Mouse (Mus musculus) bone marrow macrophage, adult 2 months (primary cell): ENCODE results near the gene Slc9a4. TPM values are rescaled to one million over a fixed set of nuclear protein-coding genes. Genes with fewer than 3 reads are reported as not detected.
A peak's percentile ranks its signal among the peaks of the same experiment; 100 is the strongest.

ENCODE experiments used
- H3K27ac ChIP-seq: 2 replicates; pipeline ENCODE4 v1.5.1; 2012; ENCODE audit warnings: low read depth, low read length; ENCODE audit not compliant: insufficient read depth
- H3K4me1 ChIP-seq: 2 replicates; pipeline ENCODE4 v1.6.1; 2012; ENCODE audit warnings: low read length; ENCODE audit not compliant: control insufficient read depth, insufficient read depth
- H3K4me3 ChIP-seq: 2 replicates; pipeline ENCODE4 v1.5.1; 2012; ENCODE audit warnings: mild to moderate bottlenecking, low read length, moderate library complexity; ENCODE audit not compliant: insufficient read depth
- CTCF ChIP-seq: IDR thresholded peaks from 2 replicates; pipeline ENCODE4 v1.5.1; 2012; ENCODE audit warnings: low read depth, mild to moderate bottlenecking, low read length, moderate library complexity
- POLR2A ChIP-seq: IDR thresholded peaks from 2 replicates; pipeline ENCODE4 v1.6.1; 2012; ENCODE audit warnings: mild to moderate bottlenecking, low read depth, low read length, borderline replicate concordance
- polyA plus RNA-seq: library from polyadenylated mRNA; stranded (reverse); fragments of >200 nt; gene quantifications from 2 replicates; pipeline ENCODE4 v1.2.4, GENCODE M21; 2012; ENCODE audit not compliant: missing spikeins, insufficient read depth, insufficient read length

Gene Slc9a4
- polyA plus RNA-seq, 1 experiment: 0.83 TPM

DNA sequence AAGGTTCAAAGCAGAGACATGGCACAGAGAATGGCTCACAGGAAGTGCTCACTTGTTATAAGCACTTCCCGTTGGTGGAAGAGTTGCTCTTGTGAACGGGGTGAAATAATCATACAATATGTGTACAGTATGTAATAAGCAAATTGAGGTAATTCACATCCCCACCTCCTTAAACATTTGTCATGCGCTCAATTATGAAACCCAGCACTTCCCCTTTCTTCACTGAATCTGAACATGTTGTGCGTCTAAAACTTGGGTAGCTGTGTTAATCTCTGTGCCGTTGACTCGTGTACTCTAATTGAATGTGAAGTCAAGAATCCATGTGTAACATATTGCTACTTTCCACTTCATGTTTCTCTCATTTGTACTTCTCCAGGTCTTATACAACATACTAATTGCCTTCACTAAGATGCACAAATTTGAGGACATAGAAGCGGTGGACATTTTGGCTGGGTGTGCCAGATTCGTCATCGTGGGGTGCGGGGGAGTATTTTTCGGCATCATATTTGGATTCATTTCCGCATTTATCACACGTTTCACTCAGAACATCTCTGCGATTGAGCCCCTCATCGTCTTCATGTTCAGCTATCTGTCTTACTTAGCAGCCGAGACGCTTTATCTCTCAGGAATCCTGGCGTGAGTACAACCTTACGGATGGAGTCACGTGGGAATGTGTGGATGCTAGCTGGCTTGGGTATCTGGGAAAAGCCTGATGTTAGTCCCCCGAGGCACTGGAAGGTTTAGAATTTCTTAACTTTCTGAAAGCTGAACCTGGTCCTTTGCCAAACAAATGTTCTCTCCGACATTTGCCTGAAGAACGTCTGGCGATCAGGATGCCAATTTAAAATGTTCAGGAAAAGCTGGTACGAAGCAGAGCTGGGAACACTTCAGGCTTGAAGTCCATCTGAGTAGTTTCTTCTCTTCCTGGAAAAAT, 20.8 kb downstream of the Slc9a4 start:
- H3K4me1 ChIP-seq: peaks cover 14% of the 10 kb centered on the region
- no peak for TF ChIP-seq CTCF
- no peak for TF ChIP-seq POLR2A
- peak overlapping the region; percentile 51 for H3K27ac ChIP-seq

DNA sequence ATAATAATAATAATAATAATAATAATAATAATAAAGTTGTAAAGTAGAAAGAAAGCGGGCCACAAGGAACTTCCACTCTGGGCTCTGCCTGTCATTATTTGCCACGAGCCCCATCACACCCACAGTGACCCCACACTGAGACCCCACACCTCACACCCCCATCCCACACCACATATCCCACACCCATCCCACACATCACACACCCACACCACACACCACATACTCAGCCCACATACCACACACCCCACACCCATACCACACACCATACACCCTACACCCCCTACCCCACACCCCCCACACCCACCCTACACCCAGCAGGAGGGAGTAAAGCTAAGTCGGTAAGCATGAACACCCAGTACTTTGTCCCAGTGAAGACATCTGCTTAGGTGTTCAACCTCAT, 21.6 kb downstream of the Slc9a4 start:
- TF ChIP-seq POLR2A (no peak), CTCF (no peak)
- no peak overlapping the region for H3K27ac ChIP-seq
- peaks cover 14% of the 10 kb centered on the region for H3K4me1 ChIP-seq
- peak overlapping the region; percentile 25; the same call in 1 of the 2 replicates for H3K4me3 ChIP-seq

More for the DNA sequence above, 20.8 kb downstream of the Slc9a4 start:
- H3K4me3 ChIP-seq: peak overlapping the region; percentile 41

DNA sequence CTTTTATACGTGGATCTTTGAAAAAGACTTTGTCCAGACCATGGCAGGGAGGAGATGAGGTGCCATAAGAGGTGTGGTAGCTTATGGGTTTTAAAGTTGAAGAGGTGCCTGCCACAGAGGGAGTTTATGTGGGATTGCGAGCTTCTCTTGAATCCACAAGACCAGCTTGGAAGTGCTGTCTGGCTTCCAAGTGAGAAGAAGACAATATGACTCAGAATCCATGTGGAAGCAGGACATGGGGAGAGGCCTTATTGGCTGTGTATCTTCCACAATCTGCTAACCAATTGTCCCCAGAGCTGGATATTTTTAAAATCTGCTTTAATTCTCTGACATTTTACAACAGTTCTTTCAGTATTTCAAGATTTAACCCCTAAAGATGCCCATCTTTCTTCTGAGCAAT, 33.3 kb downstream of the Slc9a4 start:
- TF ChIP-seq CTCF (no peak), POLR2A (no peak)
- no peak overlapping the region for H3K27ac ChIP-seq
- H3K4me3 ChIP-seq: no peak overlapping the region
- no peaks in the 10 kb centered on the region for H3K4me1 ChIP-seq

DNA sequence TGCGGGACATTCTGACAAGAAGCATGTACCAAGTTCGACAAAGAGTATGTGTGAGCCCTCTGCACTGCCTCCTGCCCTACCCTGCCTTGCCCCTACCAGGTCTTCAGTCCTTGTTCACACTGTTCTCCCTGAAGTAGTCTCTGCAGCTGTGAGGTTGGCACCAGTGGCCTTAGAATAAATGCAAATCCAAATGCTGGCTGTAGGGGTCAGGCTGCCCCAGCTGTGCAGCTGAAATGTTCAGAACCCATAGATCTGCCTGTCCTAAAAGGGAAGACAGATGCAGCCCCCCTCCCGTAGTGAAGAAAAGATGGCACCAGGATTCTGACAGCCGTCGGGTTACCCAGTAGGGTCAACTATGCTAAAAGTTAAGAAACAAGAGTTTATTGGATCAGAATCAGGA, 39.2 kb downstream of the Slc9a4 start:
- no peak overlapping the region for H3K27ac ChIP-seq
- H3K4me3 ChIP-seq: no peak overlapping the region
- TF ChIP-seq CTCF: no peak
- no peak for TF ChIP-seq POLR2A
- no peaks in the 10 kb centered on the region for H3K4me1 ChIP-seq

DNA sequence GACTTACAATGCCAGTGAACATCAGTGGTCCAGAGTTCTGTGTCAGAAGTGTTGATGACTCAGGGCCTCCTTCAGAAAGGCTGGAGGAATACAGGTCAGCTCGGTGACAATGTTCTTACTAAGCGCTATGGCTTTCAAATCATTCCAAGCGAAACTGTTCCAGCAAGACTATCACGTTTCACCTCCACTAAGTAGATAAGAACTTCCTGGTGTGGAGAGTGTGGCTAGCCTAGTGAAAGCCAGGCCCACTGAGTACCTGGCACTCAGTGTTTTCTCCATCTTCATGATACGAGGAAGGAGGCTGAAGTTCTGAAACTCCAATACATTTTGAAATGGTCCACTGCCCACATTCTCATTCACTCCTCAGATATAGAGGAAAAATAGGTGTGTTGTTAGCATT, 40.0 kb downstream of the Slc9a4 start:
- H3K4me1 ChIP-seq: no peaks in the 10 kb centered on the region
- TF ChIP-seq CTCF (no peak), POLR2A (no peak)
- no peak overlapping the region for H3K4me3 ChIP-seq
- H3K27ac ChIP-seq: no peak overlapping the region

DNA sequence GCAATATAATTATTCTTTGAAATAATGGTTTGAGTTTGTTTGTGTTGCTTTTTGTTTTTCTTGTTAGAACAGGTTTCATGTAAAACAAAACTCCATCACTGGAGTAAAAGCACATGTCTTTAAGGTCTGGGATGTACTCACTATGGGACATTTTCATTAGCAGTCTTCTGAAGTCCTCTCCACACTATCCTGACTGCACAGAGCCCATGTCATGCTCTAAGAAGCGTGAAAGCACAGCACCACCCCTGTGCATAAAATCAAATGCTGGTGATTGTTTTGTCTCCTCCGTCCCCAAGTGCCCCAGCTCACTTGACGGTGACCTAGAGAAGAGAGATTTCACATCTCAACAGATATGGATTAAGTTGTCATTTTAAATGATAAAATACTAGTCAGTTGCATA, 45.1 kb downstream of the Slc9a4 start:
- H3K4me1 ChIP-seq: no peaks in the 10 kb centered on the region
- TF ChIP-seq CTCF: no peak
- no peak for TF ChIP-seq POLR2A
- no peak overlapping the region for H3K27ac ChIP-seq
- no peak overlapping the region for H3K4me3 ChIP-seq

DNA sequence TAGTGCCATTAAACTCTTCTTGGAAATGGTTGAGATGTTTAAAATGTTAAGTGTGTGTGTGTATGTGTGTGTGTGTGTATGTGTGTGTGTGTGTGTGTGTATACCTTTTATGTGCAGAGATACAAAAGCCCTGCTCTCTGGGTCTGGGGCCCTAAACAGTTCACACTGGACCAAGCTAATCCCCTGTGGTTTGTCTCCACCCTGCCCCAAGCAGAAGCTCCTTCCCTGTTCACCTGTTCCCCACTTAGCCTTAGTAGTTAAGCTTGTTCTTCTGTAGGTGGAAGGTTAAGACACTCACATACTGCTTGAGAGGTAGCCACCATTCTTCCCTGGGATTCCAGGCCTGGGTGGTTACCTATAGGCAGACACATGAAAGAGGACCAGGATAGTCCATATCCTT, 47.1 kb downstream of the Slc9a4 start:
- Histone ChIP-seq H3K27ac (no peak overlapping the region), H3K4me1 (no peaks in the 10 kb centered on the region), H3K4me3 (no peak overlapping the region)
- TF ChIP-seq CTCF (no peak), POLR2A (no peak)

DNA sequence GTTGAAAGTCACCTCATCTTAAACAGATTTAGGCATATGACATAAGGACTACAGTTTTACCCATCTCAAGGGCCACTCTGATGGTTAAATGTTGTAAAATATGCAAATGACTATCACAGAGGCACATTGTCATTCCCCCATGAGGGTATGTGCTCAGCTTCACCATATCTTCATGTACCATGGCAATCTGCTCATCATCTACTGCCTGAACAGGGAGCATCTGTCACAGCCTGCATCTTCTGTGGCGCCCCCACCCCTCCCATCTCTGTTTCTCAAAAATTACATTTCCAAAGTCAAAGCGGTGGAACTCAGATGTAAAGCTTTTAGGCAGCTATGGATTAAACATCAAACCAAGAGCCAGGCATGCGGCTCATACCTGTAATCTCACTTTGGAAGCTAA, 48.6 kb downstream of the Slc9a4 start:
- no peak for TF ChIP-seq POLR2A
- TF ChIP-seq CTCF: no peak
- Histone ChIP-seq H3K4me3 (no peak overlapping the region), H3K27ac (no peak overlapping the region)

DNA sequence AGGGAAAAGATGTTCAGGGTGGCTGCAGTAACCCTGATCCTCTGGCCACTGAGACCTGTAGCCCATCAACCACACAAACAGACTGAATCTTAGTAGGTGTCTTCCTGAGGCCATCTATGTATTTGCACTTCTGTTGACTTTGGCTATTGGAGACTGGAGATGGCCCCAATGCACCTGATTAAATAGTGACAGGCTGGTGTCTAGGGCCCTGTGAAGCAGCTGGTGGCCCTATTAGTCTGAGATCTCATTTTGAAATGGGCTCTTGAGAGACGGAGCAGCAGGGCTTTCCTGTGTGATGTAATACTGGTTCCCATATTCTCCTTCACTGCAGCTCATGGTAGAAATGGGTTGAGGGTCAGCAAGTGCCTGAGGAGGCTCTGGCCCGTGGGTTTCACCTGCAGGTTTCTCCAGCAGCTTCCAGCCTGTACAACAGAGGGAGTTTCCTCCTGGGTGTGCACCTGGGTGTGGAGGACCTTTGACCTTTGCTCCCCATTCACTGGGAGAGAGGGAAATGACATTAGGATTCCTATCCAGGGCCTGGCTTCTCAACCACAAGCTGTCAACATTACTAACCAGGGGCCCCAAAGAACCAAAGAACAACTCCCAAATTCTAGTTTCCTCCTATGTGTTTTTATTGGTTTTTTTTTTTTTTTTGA, 52.7 kb downstream of the Slc9a4 start:
- Histone ChIP-seq H3K4me1 (no peaks in the 10 kb centered on the region), H3K4me3 (no peak overlapping the region), H3K27ac (no peak overlapping the region)
- TF ChIP-seq POLR2A (no peak), CTCF (no peak)

More for the DNA sequence above, 48.6 kb downstream of the Slc9a4 start:
- H3K4me1 ChIP-seq: no peaks in the 10 kb centered on the region

DNA sequence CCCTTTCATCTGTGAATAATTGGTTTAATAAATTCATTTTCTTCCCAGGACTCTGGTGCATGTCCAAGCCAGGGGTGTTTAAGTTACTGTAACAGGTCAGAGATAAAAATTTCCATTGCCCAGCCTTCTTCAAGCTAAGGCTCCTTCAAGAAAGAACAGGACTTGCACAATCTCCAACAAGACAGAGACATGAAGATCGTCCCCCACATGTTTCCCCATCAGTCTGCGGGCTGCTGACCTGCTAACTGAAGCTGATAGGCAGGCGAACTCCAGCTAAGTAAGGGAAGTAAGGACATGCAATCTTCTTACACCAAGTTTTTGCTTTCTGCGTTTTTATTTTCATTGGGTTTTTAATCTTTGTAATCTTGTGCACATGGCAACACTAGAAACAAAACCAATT, 54.7 kb downstream of the Slc9a4 start:
- no peak overlapping the region for H3K4me3 ChIP-seq
- no peaks in the 10 kb centered on the region for H3K4me1 ChIP-seq
- TF ChIP-seq CTCF: no peak
- TF ChIP-seq POLR2A: no peak
- no peak overlapping the region for H3K27ac ChIP-seq
